Mouse (Mus musculus) lung, postnatal 14 days (tissue): ENCODE data around the gene Ptpn21.
A peak's percentile ranks its signal among the peaks of the same experiment; 100 is the strongest.

ENCODE experiments used
- DNase-seq: peaks from one replicate; pipeline ENCODE4 v3.0.0; 2021

Gene Ptpn21

GRCm38 (mm10) chr12:98721030-98721429, 16.2 kb downstream of the Ptpn21 start:
- no peak for DNase-seq

GRCm38 (mm10) chr12:98720628-98721027, 16.6 kb downstream of the Ptpn21 start:
- no peak for DNase-seq

- DNase-seq, result no peak
Observed at GRCm38 (mm10) chr12:98716142-98716541, 21.1 kb downstream of the Ptpn21 start.

GRCm38 (mm10) chr12:98714757-98715156, 22.4 kb downstream of the Ptpn21 start:
- DNase-seq, result no peak

- peak; percentile 25 for DNase-seq
Observed at GRCm38 (mm10) chr12:98713621-98714103, 23.5 kb downstream of the Ptpn21 start.

- no peak for DNase-seq
Observed at GRCm38 (mm10) chr12:98712819-98713218, 24.4 kb downstream of the Ptpn21 start.

- DNase-seq, result no peak
Observed at GRCm38 (mm10) chr12:98703961-98704360, 33.2 kb downstream of the Ptpn21 start.

GRCm38 (mm10) chr12:98703554-98703953, 33.7 kb downstream of the Ptpn21 start:
- no peak for DNase-seq

- no peak for DNase-seq
Observed at GRCm38 (mm10) chr12:98701564-98701963, 35.6 kb downstream of the Ptpn21 start.

GRCm38 (mm10) chr12:98697202-98697601, 40.0 kb downstream of the Ptpn21 start:
- DNase-seq, result no peak

- DNase-seq, result no peak
Observed at GRCm38 (mm10) chr12:98690230-98690629, 47.0 kb downstream of the Ptpn21 start.

- no peak for DNase-seq
Observed at GRCm38 (mm10) chr12:98683574-98683973, 53.6 kb downstream of the Ptpn21 start.

GRCm38 (mm10) chr12:98683171-98683570, 54.0 kb downstream of the Ptpn21 start:
- DNase-seq, result no peak

GRCm38 (mm10) chr12:98682196-98682595, 55.0 kb downstream of the Ptpn21 start:
- DNase-seq, result no peak

- DNase-seq, result no peak
Observed at GRCm38 (mm10) chr12:98679906-98680305, 57.3 kb downstream of the Ptpn21 start.

- no peak for DNase-seq
Observed at GRCm38 (mm10) chr12:98677336-98677735, 59.9 kb downstream of the Ptpn21 start.

GRCm38 (mm10) chr12:98676861-98677260, 60.3 kb downstream of the Ptpn21 start:
- DNase-seq, result no peak

- DNase-seq, result peak; percentile 87
Observed at GRCm38 (mm10) chr12:98674627-98675143, 62.5 kb downstream of the Ptpn21 start.

GRCm38 (mm10) chr12:98673879-98674278, 63.3 kb downstream of the Ptpn21 start:
- no peak for DNase-seq

- DNase-seq, result no peak
Observed at GRCm38 (mm10) chr12:98670429-98670828, 66.8 kb downstream of the Ptpn21 start.

- DNase-seq, result no peak
Observed at GRCm38 (mm10) chr12:98669864-98670263, 67.3 kb downstream of the Ptpn21 start.

GRCm38 (mm10) chr12:98669086-98669485, 68.1 kb downstream of the Ptpn21 start:
- no peak for DNase-seq

- DNase-seq, result peak; percentile 71
Observed at GRCm38 (mm10) chr12:98668132-98668814, 68.9 kb downstream of the Ptpn21 start.

- DNase-seq, result no peak
Observed at GRCm38 (mm10) chr12:98662617-98663016, 74.6 kb downstream of the Ptpn21 start.

- DNase-seq, result no peak
Observed at GRCm38 (mm10) chr12:98656873-98657272, 80.3 kb downstream of the Ptpn21 start.
